Mouse (Mus musculus): ENCODE measurements around the gene Tead1.
"Not testable (repeated sequence)": the region's sequence is repeated elsewhere in the genome, so short reads cannot be mapped to it uniquely, and the experiment has no call there.

Tead1 gene

DNA sequence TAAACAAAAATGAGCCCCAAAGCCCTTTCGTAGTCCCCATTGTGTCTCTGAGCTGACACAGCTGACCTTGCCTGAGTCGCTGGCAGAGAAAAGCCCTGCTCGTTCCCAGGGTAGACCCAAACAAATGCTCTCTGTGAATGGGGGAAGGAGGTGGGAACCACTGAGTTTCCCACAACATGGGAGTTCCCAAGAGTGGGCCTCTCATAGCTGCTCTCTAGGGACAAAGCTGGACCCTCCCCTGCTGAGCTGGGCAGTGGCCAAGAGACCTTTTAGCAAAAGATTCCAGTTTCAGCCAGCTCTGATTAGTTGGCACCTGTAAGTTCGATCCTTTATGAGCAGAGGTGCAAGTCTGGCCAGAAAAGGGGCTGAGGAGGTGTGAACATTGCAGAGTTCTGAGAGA, 243.7 kb downstream of the Tead1 start:
- DNase-seq (ENCODE audit: low read depth) = no peak

DNA sequence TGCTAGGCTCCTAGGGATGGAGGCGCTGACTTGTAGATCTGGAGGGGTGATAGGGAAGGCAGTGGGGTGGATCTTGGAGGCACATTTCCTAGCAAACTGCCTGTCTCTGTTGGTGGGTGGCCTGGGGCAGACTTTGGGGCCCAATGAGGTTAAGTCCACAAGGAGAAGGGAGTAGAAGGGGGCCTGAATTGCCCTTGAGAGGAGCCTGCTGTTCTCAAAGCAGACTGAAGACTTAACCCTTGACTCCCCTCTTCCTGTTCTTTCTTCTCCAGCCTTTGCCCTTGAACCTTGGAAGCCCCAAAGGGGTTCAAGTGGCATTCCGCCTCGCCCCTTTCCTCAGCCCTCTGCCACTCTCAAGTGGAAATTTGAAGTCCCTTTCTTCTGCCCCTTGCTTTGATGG, 244.6 kb downstream of the Tead1 start:
- no peak for DNase-seq (ENCODE audit: low read depth)

DNA sequence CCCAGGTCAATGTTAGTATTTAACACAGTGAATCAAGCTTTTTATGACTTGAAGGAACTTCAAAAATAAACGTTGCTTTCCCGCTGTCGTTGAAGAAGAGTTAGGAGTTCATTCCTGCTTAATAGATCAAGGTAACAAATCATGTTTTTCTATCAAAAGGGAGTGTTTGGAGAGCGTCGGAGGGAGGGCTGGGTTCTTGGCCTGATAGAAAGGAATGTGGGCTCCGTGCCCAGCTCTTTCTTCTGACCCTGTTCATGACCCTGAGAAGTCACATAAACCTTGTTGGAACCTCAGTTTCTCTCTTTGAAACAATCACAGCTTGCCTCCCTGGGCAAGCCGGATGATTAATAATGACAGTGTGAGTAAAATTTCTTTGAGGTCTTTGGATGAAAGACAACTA, 251.6 kb downstream of the Tead1 start:
- no peak for DNase-seq (ENCODE audit: low read depth)

DNA sequence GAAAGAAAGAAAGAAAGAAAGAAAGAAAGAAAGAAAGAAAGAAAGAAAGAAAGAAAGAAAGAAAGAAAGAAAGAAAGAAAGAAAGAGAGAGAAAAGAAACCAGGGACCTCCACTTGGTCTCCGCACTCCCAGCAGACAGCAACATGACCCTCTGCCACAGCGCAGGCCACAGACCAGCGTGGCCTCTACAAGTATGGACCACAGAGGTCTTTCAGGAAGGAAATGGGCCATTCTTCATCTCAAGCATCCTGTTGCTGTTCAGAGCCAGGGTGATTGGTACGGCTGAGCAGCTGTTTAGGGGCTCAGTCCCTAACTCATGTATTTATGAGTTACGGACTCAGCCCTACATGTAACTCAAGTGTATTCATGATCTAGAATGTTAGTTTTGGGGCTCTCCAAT, 256.8 kb downstream of the Tead1 start:
- DNase-seq (ENCODE audit: low read depth) = not testable (repeated sequence)

DNA sequence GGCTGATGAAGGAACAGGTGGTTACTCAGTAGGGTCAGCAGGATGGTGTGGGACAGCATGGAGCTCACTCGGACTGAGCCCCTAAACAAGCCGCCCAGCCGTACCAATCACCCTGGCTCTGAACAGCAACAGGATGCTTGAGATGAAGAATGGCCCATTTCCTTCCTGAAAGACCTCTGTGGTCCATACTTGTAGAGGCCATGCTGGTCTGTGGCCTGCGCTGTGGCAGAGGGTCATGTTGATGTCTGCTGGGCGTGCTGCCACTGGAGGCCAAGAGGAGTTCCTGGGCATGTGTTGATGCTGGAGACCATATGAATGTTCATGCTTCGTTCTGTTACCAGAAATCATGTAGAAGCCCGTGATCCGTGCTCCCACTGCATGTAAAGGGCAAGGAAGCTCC, 258.0 kb downstream of the Tead1 start:
- no peak for DNase-seq (ENCODE audit: low read depth)

DNA sequence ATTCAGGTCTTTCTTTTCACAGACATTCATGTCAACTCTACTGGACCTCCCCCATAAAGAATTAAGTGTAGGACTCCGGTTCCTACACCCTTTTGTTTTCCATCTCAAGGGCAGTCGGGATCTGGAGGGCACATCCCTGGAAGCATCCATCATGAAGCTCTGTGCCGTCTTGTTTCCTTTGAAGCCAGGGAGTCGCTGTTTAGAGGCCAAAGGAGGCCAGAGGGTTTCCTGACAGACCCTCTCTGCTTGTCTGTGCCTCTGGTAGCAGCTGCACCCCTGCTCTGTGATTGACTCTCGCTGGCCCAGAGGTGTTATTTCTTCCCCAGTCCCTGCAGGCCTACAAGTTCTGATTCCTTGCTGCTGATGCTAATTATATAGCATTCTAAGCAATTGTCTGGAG, 259.8 kb downstream of the Tead1 start:
- no peak for DNase-seq (ENCODE audit: low read depth)

DNA sequence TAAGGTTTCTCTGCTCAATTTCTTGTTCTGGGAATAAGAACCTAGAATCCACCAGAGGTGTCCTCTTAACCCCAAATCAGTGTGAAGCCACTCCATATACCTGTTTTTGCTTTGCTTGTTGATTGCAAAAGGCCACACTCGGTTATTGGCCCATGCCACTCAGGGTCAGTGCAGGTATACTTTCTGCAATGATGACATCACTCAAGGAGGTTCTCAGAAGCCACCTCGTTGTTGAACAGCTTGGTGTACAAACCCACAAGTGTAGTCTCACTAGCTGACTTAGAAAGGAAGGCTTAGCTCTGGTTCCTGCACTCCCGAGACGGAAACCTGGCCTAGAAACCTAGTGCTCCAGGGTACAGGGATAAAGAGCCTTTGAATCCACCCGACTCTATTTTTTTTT, 263.4 kb downstream of the Tead1 start:
- DNase-seq (ENCODE audit: low read depth) = no peak

DNA sequence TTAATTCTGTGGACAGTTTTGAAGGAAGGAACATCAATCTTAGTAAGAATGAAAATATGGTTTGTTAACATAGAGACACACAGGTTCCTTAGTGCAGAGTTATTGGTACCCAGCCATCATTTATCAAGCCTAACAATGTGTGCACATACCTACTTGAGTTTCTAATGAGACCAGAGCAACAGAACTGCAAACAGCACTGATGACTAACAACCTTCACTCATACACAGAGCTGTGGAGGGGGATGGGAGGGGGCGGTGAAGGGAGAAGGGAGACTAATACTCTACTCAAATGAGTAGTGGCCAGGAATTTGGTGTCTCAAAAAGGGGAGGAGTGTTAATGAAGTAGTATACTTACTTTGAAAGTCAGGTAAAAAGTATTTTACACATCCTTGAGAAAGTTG, 263.9 kb downstream of the Tead1 start:
- DNase-seq (ENCODE audit: low read depth) = no peak

DNA sequence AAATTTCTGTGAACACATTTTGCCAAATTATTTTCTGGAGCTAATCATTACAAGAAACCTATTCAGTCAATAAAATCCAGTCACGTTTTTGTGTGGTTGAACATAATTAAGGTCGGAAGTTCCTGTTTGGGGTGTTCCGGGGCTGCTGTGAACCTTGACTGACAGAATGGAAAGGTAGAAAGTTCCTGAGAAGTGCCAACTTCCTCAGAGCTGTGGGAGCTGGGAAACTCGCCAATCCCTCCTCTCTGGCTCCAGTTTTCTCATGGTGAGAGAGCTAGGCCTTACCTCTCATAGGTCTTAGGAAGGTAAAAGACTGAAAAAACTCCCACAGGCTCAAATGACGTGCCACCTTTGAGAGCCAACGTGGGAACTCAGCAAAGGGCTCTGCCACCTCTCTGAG, 267.6 kb downstream of the Tead1 start:
- DNase-seq (ENCODE audit: low read depth) = no peak

DNA sequence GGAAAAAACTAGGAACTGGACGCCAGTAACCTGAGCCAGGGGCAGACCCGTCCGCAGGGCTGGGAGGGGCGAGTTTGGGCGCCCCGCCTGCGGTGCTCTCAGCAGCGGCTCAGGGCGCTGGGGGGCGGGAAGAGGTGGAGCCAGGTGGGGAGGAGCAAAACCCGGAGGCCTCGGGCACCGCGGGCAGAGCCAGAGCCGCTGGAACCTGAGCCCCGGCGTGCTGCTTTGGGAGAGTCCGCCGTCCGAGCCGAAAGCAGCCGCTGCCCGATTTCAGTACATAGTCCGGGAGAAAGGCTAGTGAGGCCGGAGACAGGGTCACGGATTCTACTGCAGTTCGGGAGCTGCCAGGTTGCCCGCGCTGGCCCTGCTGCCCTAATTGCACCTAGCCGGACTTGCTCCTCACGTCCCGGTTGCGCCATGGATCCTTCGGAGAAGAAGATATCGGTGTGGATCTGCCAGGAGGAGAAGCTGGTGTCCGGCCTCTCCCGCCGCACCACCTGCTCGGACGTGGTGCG, 274.7 kb downstream of the Tead1 start, which contains the start of gene Rassf10:
Rassf10 (plus strand) TSS at position 186 of the 515 bp plus-strand sequence.
- no peak for DNase-seq (ENCODE audit: low read depth)

DNA sequence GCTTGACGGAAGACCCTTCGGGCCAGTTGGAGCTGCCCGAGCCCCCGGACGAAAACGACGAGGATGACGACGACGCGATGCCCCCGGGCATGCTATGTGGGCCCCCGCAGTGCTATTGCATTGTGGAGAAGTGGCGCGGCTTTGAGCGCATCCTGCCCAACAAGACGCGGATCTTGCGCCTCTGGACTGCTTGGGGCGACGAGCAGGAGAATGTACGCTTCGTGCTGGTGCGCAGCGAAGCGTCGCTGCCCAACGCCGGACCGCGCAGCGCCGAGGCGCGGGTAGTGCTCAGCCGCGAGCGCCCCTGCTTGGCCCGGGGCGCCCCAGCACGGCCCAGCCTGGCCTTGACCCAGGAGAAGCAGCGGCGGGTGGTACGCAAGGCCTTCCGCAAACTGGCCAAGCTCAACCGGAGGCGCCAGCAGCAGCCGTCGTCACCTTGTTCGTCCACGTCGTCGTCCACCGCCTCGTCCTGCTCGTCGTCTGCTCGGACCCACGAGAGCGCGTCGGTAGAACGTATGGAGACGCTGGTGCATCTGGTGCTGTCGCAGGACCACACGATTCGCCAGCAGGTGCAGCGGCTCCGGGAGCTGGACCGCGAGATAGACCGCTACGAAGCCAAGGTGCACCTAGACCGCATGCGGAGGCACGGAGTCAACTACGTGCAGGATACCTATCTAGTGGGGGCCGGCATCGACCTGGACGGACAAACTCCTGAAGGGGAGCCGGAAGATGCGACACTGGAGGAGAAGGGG, 275.4 kb downstream of the Tead1 start:
- no peak for DNase-seq (ENCODE audit: low read depth)

DNA sequence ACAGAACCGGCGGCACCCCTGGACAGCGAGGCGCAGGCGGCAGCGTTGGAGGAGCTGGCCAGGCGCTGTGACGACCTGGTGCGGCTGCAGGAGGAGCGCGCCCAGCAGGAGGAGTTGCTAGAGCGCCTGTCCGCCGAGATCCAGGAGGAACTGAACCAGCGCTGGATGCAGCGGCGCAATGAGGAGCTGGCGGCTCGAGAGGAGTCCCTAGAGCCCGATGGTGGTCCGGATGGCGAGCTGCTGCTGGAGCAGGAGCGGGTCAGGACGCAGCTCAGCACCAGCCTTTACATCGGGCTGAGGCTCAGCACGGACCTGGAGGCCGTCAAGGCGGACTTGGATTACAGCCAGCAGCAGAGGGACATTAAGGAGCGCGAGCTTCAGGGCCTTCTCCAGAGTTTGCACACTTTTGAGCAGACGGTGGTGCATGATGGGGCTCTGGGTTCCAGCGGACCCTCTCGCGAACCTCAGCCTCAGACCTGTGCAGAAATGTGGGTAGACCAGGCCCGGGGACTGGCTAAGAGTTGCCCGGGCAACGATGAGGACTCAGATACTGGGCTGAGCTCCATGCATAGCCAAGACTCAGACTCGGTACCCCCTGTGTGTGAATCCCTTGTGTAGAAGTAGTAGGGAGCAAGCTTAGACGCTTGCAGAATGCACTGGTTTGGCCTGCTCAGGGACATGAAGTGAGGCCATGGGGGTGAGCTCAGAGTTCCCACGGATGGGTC, 276.1 kb downstream of the Tead1 start:
- DNase-seq (ENCODE audit: low read depth) = no peak

DNA sequence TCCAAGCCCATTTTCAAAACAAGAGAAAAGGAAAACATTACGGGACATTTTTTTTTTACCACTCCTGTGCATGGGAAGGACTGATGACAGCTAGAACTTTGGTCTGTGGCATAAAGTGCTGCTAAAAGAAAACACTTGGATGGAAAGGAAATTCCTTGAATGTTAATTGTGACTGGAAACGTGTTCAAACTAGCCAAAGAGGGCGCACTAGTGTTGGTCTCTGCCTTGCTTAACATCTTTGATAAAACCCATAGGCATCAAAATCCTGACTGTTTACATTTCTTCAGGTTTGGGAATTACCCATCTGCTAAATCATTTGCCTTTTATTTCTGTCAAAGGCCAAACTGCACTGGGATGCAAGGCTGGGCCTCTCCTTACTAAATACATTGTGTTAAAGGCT, 276.8 kb downstream of the Tead1 start:
- DNase-seq (ENCODE audit: low read depth) = no peak

Measured in induced T-regulatory cell, adult 2 months (primary cell).